Mouse (Mus musculus) megakaryocyte, embryonic 14.5 days (primary cell): ENCODE data around the gene Relt.

Source experiments
- FLI1 ChIP-seq: IDR thresholded peaks from 2 replicates; pipeline ENCODE4 v1.6.1; 2012; ENCODE audit warnings: low read length, inconsistent platforms, mixed read lengths
- GATA1 ChIP-seq: IDR thresholded peaks from 3 replicates; pipeline ENCODE4 v1.6.1; 2012; ENCODE audit warnings: mixed read lengths, low read length, inconsistent platforms, borderline replicate concordance

DNA sequence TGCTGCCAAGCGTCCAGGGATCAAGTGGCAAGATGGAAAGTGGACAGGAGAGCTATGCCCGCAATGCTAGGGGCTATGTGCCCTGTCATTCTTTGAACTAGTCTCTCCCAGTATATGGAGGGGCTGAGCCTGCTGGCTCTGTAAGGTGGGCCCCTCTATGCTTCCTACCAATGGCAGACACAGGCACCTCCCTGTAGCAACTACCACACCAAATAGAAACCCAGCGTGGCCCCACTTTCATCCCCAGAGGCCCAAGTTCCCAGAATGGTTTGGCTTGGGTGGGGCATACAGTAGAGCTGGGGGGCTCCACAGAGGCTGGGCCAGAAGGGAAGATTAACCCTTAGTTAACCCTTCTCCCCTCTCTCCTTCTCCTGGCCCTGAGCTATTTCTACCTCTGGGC lies 2.8 kb downstream of the Relt start:
- no peak for TF ChIP-seq GATA1
- TF ChIP-seq FLI1 = no peak
